Mouse (Mus musculus): Measurements from ENCODE around the gene Serpinc1.

GRCm38 (mm10) chr1:160980021-160980420 is 1.6 kb downstream of the Serpinc1 start:
- TF ChIP-seq POLR2A (IDR thresholded peaks at IDR 0.05; ENCODE audit: insufficient read depth, low read length): no peak
- TF ChIP-seq CTCF (IDR thresholded peaks at IDR 0.05; ENCODE audit: low read depth, low read length): no peak

Measured in ES-Bruce4 (cell line).